Mouse (Mus musculus): ENCODE results near the gene Prune1. TPM values are rescaled to one million over a fixed set of nuclear protein-coding genes. Genes with fewer than 3 reads are reported as not detected.

Prune1 gene
- polyA plus RNA-seq, 1 experiment from 2014 or later: 14.5 TPM

DNA sequence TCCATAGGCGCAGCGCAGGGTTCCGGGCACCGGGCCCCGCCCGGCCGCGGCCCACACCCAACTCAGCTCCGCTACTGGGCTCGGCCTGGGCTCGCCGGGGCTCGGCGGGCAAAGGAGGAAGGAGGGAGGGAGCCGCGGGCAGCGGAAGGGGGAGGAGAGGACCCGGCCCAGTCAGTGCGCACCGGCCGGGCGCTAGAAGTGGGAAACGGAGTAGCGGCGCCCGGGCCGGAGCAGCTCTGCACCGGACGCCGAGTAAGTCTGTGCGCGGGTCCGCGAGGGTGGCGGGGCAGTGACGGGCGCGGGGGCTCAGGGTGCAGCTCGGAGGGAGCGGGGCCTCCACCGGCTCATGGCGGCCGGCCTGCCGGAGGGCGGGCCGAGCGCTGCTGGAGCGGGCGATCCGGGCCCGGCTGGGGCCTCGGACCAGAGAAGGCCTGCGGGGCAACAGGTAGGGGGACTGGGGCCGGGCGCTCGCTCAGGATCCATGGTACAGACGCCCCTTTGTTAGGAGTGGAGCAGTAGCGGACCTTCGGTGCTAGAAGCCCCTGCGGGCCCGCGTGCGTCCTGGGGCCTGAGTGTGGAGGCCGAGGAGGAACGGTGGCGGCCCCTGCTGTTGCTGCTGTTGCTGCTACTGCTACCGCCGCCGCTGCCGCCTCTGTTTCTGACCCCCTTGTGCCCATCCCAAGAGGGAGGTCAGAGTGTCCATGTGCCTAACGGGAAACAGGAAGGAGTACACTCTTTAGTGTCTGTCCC, 33.4 kb upstream of the Prune1 start:
- WGBS: 2% methylated on average over 54 of the region's 71 CpGs
- TF ChIP-seq CTCF (IDR thresholded peaks at IDR 0.05): peak; percentile 72
- TF ChIP-seq EP300 (IDR thresholded peaks at IDR 0.05): no peak
- Histone ChIP-seq H3K27me3 (replicated peaks; ENCODE audit: insufficient read depth, low read length) (no peaks in the 10 kb centered on the region), H3K4me1 (ENCODE audit: insufficient read depth, low read depth, low read length) (peaks cover 16% of the 10 kb centered on the region; the same call in 1 of the 2 replicates), H3K4me2 (replicated peaks; ENCODE audit: low read depth, low read length) (peak overlapping the region; percentile 72), H3K9me3 (ENCODE audit: low read length) (no peaks in the 10 kb centered on the region), H3K9ac (replicated peaks; ENCODE audit: low read depth) (peak overlapping the region; percentile 98), H3K4me3 (ENCODE audit: low read depth, low read length) (peak overlapping the region; percentile 95), H3K36me3 (ENCODE audit: insufficient read depth, low read length) (no peaks in the 10 kb centered on the region), H3K27ac (ENCODE audit: low read length) (peak overlapping the region; percentile 97)
- peak; percentile 89 for ATAC-seq
- peak; percentile 97 for DNase-seq (ENCODE audit: low spot score)

- H3K9ac ChIP-seq (replicated peaks; ENCODE audit: low read depth): peak within 1 kb of the TSS; percentile 98
- peak within 1 kb of the TSS; percentile 72 for H3K4me2 ChIP-seq (replicated peaks; ENCODE audit: low read depth, low read length)
- H3K4me1 ChIP-seq (ENCODE audit: insufficient read depth, low read depth, low read length): peaks cover 16% of the 10 kb centered on the region; the same call in 1 of the 2 replicates
- H3K36me3 ChIP-seq (ENCODE audit: insufficient read depth, low read length): no peaks in the 10 kb centered on the region
- H3K9me3 ChIP-seq (ENCODE audit: low read length): no peaks in the 10 kb centered on the region
- 6% methylated on average over 27 of the region's 27 CpGs for WGBS
- no peaks in the 10 kb centered on the region for H3K27me3 ChIP-seq (replicated peaks; ENCODE audit: insufficient read depth, low read length)
- H3K4me3 ChIP-seq (ENCODE audit: low read depth, low read length): peak within 1 kb of the TSS; percentile 95
- peak within 1 kb of the TSS; percentile 97 for H3K27ac ChIP-seq (ENCODE audit: low read length)
- no peak for ATAC-seq
- DNase-seq (ENCODE audit: low spot score): no peak
- TF ChIP-seq CTCF (IDR thresholded peaks at IDR 0.05) (no peak), EP300 (IDR thresholded peaks at IDR 0.05) (no peak)
Observed at GRCm38 (mm10) chr3:95314486-95315093, 32.7 kb upstream of the Prune1 start, which contains the start of gene Cers2. Gene Cers2, plus strand, starts transcription at chr3:95314791.

- H3K4me1 ChIP-seq (ENCODE audit: insufficient read depth, low read depth, low read length): peaks cover 16% of the 10 kb centered on the region; the same call in 1 of the 2 replicates
- no peak overlapping the region for H3K4me2 ChIP-seq (replicated peaks; ENCODE audit: low read depth, low read length)
- H3K9me3 ChIP-seq (ENCODE audit: low read length): no peaks in the 10 kb centered on the region
- no peak overlapping the region; the same call in 1 of the 2 replicates for H3K9ac ChIP-seq (replicated peaks; ENCODE audit: low read depth)
- H3K27ac ChIP-seq (ENCODE audit: low read length): no peak overlapping the region
- no peaks in the 10 kb centered on the region for H3K27me3 ChIP-seq (replicated peaks; ENCODE audit: insufficient read depth, low read length)
- 73% methylated on average over 6 of the region's 6 CpGs for WGBS
- TF ChIP-seq EP300 (IDR thresholded peaks at IDR 0.05): no peak
- no peak for TF ChIP-seq CTCF (IDR thresholded peaks at IDR 0.05)
- H3K36me3 ChIP-seq (ENCODE audit: insufficient read depth, low read length): no peaks in the 10 kb centered on the region
- ATAC-seq (no peak), DNase-seq (ENCODE audit: low spot score) (no peak)
- no peak overlapping the region for H3K4me3 ChIP-seq (ENCODE audit: low read depth, low read length)
Observed at GRCm38 (mm10) chr3:95314075-95314474, 32.2 kb upstream of the Prune1 start.

- Histone ChIP-seq H3K36me3 (ENCODE audit: insufficient read depth, low read length) (no peaks in the 10 kb centered on the region), H3K9me3 (ENCODE audit: low read length) (no peaks in the 10 kb centered on the region), H3K4me2 (replicated peaks; ENCODE audit: low read depth, low read length) (no peak overlapping the region), H3K4me3 (ENCODE audit: low read depth, low read length) (no peak overlapping the region), H3K4me1 (ENCODE audit: insufficient read depth, low read depth, low read length) (peaks cover 16% of the 10 kb centered on the region; the same call in 1 of the 2 replicates), H3K27me3 (replicated peaks; ENCODE audit: insufficient read depth, low read length) (no peaks in the 10 kb centered on the region), H3K9ac (replicated peaks; ENCODE audit: low read depth) (no peak overlapping the region), H3K27ac (ENCODE audit: low read length) (no peak overlapping the region)
- TF ChIP-seq CTCF (IDR thresholded peaks at IDR 0.05): no peak
- no peak for TF ChIP-seq EP300 (IDR thresholded peaks at IDR 0.05)
- WGBS: 46% methylated on average over 7 of the region's 7 CpGs
- ATAC-seq (no peak), DNase-seq (ENCODE audit: low spot score) (no peak)
Observed at GRCm38 (mm10) chr3:95313476-95313875, 31.6 kb upstream of the Prune1 start.

GRCm38 (mm10) chr3:95312623-95313022, 30.7 kb upstream of the Prune1 start:
- 37% methylated on average over 6 of the region's 6 CpGs for WGBS
- no peak overlapping the region for H3K4me2 ChIP-seq (replicated peaks; ENCODE audit: low read depth, low read length)
- no peak for TF ChIP-seq CTCF (IDR thresholded peaks at IDR 0.05)
- peak; percentile 59 for DNase-seq (ENCODE audit: low spot score)
- no peaks in the 10 kb centered on the region for H3K27me3 ChIP-seq (replicated peaks; ENCODE audit: insufficient read depth, low read length)
- no peak overlapping the region for H3K9ac ChIP-seq (replicated peaks; ENCODE audit: low read depth)
- peaks cover 12% of the 10 kb centered on the region; the same call in 1 of the 2 replicates for H3K4me1 ChIP-seq (ENCODE audit: insufficient read depth, low read depth, low read length)
- no peaks in the 10 kb centered on the region for H3K9me3 ChIP-seq (ENCODE audit: low read length)
- ATAC-seq: no peak
- H3K36me3 ChIP-seq (ENCODE audit: insufficient read depth, low read length): no peaks in the 10 kb centered on the region
- no peak overlapping the region for H3K27ac ChIP-seq (ENCODE audit: low read length)
- no peak overlapping the region for H3K4me3 ChIP-seq (ENCODE audit: low read depth, low read length)

Measured in lung, postnatal 0 days (tissue).